ENCODE assay signal across 22 mouse cellular contexts in the genomic region with DNA sequence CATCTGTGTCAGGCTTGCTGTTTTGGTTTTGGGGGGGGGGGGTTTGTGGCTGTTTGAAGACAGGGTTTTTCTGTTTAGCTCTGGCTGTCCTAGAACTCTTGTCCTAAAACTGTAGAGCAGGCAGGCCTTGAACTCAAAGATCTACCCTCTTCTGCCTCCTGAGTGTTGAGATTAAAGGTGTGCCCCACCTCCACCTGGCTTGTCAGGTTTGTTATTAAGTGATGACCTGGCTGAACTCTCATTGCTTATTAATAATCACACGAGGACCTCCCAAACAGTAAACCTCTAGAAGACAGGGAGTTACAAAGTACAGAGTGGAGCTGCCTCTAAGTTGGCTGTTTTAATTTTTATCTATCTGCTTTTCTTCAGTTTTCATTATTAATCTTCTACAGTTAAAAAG.
DNase-seq lines count a peak whose midpoint lies in the region; ATAC-seq and TF ChIP-seq lines count a peak whose summit lies in the region.
"Had no signal": no experiment of that assay in that cellular context is flagged by ENCODE, and none has a peak within 500 bp of the region (broad histone marks: within the 10 kb centered on the region; RNA-seq: fewer than 3 reads in every experiment).

No protein-coding gene starts in this region.

- H3K9me3 ChIP-seq in kidney, postnatal 0 days (replicated peaks; ENCODE audit: low read length) = no peaks in the 10 kb centered on the region
- H3K9me3 ChIP-seq in heart, embryonic 12.5 days (replicated peaks) = no peaks in the 10 kb centered on the region
- no peaks in the 10 kb centered on the region for H3K9me3 ChIP-seq in forebrain, embryonic 10.5 days
- no peaks in the 10 kb centered on the region for H3K9me3 ChIP-seq in forebrain, embryonic 12.5 days
- H3K9me3 ChIP-seq: embryonic facial prominence, embryonic 10.5 days; G1E; heart, embryonic 13.5 days; hindbrain, embryonic 15.5 days had no signal

- peak; percentile 54; the same call in 1 of the 2 replicates for ATAC-seq in kidney, postnatal 0 days (replicated peaks; ENCODE audit: low FRiP score, low read depth)
- no peak for ATAC-seq in heart, embryonic 12.5 days (ENCODE audit: insufficient number of reproducible peaks, low FRiP score)
- ATAC-seq in forebrain, embryonic 12.5 days (ENCODE audit: low FRiP score) = no peak
- ATAC-seq: CD4-positive, CD25-positive, alpha-beta regulatory T cell, adult 4 months had no signal

- no peak overlapping the region for H3K4me2 ChIP-seq in kidney, postnatal 0 days (ENCODE audit: low read length)
- no peak overlapping the region for H3K4me2 ChIP-seq in heart, embryonic 12.5 days
- H3K4me2 ChIP-seq in forebrain, embryonic 12.5 days = no peak overlapping the region
- H3K4me2 ChIP-seq: heart, embryonic 13.5 days; hindbrain, embryonic 15.5 days had no signal

- H3K27me3 ChIP-seq in kidney, postnatal 0 days (ENCODE audit: insufficient read depth, low read length) = no peaks in the 10 kb centered on the region
- H3K27me3 ChIP-seq in heart, embryonic 12.5 days (replicated peaks) = no peaks in the 10 kb centered on the region
- no peaks in the 10 kb centered on the region for H3K27me3 ChIP-seq in forebrain, embryonic 10.5 days (ENCODE audit: poor library complexity, severe bottlenecking)
- H3K27me3 ChIP-seq in forebrain, embryonic 12.5 days = no peaks in the 10 kb centered on the region
- H3K27me3 ChIP-seq: heart, embryonic 13.5 days; hindbrain, embryonic 15.5 days had no signal

- no peak overlapping the region for H3K27ac ChIP-seq in kidney, postnatal 0 days
- no peak overlapping the region for H3K27ac ChIP-seq in heart, embryonic 12.5 days (ENCODE audit: poor library complexity, severe bottlenecking)
- no peak overlapping the region for H3K27ac ChIP-seq in forebrain, embryonic 10.5 days
- no peak overlapping the region for H3K27ac ChIP-seq in forebrain, embryonic 12.5 days
- H3K27ac ChIP-seq: embryonic facial prominence, embryonic 10.5 days; heart, adult 2 months; heart, embryonic 13.5 days; hindbrain, embryonic 15.5 days had no signal

- peak; percentile 8 to 61 for DNase-seq in kidney, adult 8-10 months
- DNase-seq in kidney, postnatal 10 days = no peak
- peak; percentile 85 for DNase-seq in kidney, adult 9 months
- no peak for DNase-seq in kidney, postnatal 0 days (ENCODE audit: low spot score)
- no peak for DNase-seq in forebrain, embryonic 10.5 days (ENCODE audit: extremely low spot score, low spot score)
- DNase-seq: adrenal gland, adult 2 months; adrenal gland, postnatal 25 days; B cell, adult 2 months; cerebellum, adult 18-20 months; cerebellum, adult 9-11 months; cerebellum, postnatal 36 days; gastrocnemius, postnatal 14 days; heart, adult 2 months; heart, postnatal 36 days had no signal

- H3K4me1 ChIP-seq in kidney, postnatal 0 days (replicated peaks; ENCODE audit: insufficient read depth, low read length) = no peaks in the 10 kb centered on the region
- H3K4me1 ChIP-seq in heart, embryonic 12.5 days (replicated peaks) = no peaks in the 10 kb centered on the region
- H3K4me1 ChIP-seq in forebrain, embryonic 10.5 days = no peaks in the 10 kb centered on the region
- H3K4me1 ChIP-seq in forebrain, embryonic 12.5 days = no peaks in the 10 kb centered on the region
- H3K4me1 ChIP-seq: embryonic facial prominence, embryonic 10.5 days; heart, embryonic 13.5 days; hindbrain, embryonic 15.5 days had no signal

- WGBS in kidney, postnatal 0 days = 32% methylated on average over 1 of the region's 1 CpGs
- WGBS in heart, embryonic 12.5 days = 69% methylated on average over 1 of the region's 1 CpGs
- 84% methylated on average over 1 of the region's 1 CpGs for WGBS in forebrain, embryonic 10.5 days
- WGBS in forebrain, embryonic 12.5 days = 85% methylated on average over 1 of the region's 1 CpGs

- no peaks in the 10 kb centered on the region for H3K36me3 ChIP-seq in kidney, postnatal 0 days (ENCODE audit: insufficient read depth, low read length)
- no peaks in the 10 kb centered on the region for H3K36me3 ChIP-seq in heart, embryonic 12.5 days
- H3K36me3 ChIP-seq in forebrain, embryonic 10.5 days (replicated peaks) = no peaks in the 10 kb centered on the region
- no peaks in the 10 kb centered on the region for H3K36me3 ChIP-seq in forebrain, embryonic 12.5 days (replicated peaks)
- H3K36me3 ChIP-seq: embryonic facial prominence, embryonic 10.5 days; G1E; heart, embryonic 13.5 days; hindbrain, embryonic 15.5 days had no signal

- H3K4me3 ChIP-seq in kidney, postnatal 0 days (replicated peaks; ENCODE audit: low read depth, low read length) = no peak overlapping the region
- H3K4me3 ChIP-seq in heart, embryonic 12.5 days = no peak overlapping the region
- no peak overlapping the region for H3K4me3 ChIP-seq in forebrain, embryonic 10.5 days
- H3K4me3 ChIP-seq in forebrain, embryonic 12.5 days (replicated peaks) = no peak overlapping the region
- H3K4me3 ChIP-seq: embryonic facial prominence, embryonic 10.5 days; heart, adult 2 months; heart, embryonic 13.5 days; hindbrain, embryonic 15.5 days had no signal

- TF ChIP-seq CTCF in kidney, postnatal 0 days (IDR thresholded peaks at IDR 0.05; ENCODE audit: low read depth) = no peak

- H3K9ac ChIP-seq in kidney, postnatal 0 days (ENCODE audit: low read depth, low read length) = no peak overlapping the region
- no peak overlapping the region for H3K9ac ChIP-seq in heart, embryonic 12.5 days
- H3K9ac ChIP-seq in forebrain, embryonic 12.5 days = no peak overlapping the region
- H3K9ac ChIP-seq: forebrain, postnatal 0 days; heart, embryonic 13.5 days; hindbrain, embryonic 15.5 days had no signal

Comparison
In these comparisons a context has a peak if more than half of its experiments do, and no peak if none do; other contexts are left out.
1. DNase-seq: peak in kidney, adult 8-10 months (2 of 2) and kidney, adult 9 months (single experiment); none in kidney, postnatal 10 days (single experiment), kidney, postnatal 0 days (single experiment) and forebrain, embryonic 10.5 days (single experiment).